Mouse (Mus musculus) frontal cortex, postnatal 14 days (tissue): Measurements from ENCODE around the gene Cgas.
A peak's percentile ranks its signal among the peaks of the same experiment; 100 is the strongest.

Experiments used
- DNase-seq, 2 experiments: peaks; one replicate each; pipeline ENCODE4 v3.0.0; 2022; ENCODE audit warnings: low spot score in 2 of 2

Cgas gene

DNA sequence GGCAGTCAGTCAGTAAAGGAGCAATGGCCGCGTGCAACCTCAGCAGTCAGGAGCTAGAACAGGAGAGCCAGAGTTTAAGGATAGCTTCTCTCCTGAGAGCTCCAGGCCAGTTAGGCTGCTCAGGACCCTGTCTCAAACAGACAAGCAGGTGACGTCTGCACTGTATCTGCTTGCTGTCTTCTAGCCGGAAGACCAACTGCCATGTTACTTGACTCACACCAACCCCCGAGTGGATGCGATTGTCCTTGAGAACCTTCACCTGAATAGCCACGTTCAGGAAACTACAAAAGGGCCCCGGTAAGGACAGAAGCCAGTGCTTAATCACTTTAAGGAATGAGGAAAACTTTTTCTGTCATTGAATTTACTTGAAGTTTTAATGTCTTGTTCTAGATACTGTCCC lies 14.0 kb upstream of the Cgas start:
- DNase-seq, result no peak

DNA sequence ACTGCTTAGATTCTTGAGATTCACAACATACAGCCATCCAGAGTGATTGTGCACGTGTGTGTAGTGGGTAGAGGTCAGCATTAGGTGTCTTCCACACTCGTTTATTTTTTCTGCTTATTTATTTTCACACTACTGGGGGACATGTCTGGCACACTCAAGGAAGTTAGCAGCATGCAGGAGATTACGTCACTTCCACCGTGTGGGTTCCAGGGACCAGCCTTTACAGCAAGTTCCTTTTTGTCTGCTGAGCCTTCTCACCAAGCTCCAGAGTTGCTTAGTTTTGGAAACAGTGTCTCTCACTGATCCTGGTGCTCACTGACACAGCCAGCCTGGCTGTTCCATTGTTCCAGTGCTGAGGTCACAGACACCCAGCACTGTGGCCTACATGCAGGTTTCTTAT lies 8.3 kb upstream of the Cgas start:
- DNase-seq, result no peak

DNA sequence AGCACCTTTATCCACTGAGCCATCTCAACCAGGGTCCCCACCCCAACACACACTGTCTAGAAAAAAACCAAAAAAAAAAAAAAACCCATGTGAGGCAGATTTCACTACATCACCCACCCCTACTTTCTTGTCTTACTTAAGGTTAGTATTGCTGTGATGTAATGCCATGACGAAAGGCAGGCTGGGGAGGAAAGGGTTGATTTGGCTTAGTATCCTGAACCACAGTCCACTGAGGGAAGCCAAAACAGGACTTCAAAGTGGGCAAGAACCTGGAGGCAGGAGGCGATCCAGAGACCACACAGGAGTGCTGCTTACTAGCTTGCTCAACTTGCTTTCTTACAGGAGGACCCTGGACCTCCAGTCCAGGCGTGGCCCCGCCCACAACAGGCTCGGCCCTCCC lies 7.4 kb upstream of the Cgas start:
- DNase-seq, result no peak

DNA sequence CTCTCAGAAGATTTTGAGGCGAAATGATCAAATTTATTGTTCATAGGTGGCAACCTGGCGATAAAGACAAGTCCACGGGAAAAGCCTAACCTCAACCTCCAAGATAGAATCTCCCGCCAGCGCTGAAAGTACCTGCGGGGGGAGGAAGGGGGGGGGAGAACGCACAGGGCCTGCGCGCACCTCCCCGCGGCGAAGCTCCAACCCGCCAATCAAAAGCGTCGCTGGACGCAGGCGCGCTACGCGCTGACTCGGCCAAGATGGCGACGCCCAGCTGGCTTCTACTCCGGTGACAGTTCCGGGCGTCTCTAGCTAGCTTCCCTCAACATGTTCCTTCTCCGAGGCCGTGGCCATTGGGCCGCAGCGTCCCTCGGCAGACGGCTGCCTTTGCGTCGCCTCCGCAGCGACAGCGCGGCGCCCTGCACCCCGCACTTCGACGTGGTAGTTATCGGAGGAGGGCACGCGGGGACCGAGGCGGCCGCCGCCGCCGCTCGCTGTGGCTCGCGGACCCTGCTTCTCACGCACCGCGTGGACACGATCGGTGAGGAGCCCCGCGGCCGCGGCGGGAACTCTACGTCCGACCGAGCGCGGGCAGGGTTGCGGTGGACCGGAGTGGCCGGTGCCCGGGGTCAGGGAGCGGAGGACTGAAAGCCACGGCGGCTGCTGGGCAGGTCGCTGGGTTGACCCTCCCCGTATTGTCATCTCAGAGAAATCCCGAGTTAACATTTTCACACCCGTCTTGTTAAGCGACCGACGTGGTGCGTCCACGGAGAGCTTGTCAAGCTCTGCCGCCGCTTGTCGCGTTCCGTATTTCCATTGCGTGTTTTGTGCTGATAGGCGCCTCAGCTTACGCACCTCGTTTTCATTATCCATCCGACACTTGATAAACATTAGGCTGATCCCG lies 5.2 kb upstream of the Cgas start, which contains the start of the genes Mto1 and Gm17324:
Gene Mto1 (plus strand): TSS at position 236 of the 901 bp plus-strand sequence.
Gene Gm17324 (minus strand): TSS at position 814 of the 901 bp plus-strand sequence.
- DNase-seq, result peak; percentile 75 to 83

DNA sequence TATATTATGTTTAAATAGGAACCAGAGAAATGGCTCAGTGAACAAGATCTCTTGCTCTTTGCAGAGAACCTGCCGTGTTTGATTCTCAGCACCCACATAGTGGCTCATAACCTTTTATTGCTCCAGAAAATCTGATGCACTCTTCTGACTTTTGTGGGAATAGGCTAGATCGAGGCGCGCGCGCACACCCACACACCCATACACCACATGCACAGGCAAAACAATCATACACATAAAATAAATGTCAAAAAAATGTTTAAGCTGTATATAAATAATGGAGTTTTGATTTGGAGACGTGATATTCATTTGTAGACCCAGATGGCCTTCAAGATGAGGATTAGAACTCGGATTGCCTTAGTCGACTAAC lies 4.6 kb upstream of the Cgas start:
- DNase-seq, result no peak

DNA sequence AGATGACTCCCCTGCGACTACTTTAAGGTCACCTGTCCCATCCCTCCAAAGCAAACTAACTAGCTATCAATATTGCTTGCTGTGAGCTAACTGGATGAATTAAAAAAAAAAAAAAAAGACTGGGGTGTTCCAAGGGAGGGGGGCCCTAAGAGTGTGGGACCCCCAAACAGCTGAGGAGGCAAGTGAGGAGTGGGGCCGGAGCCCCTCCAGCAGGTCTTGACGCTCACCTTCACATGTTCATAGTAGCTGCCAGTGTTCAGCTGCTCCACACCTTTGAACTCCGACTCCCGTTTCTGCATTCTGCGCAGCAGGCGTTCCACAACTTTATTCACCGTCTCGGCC lies 829 bp downstream of the Cgas start:
- no peak for DNase-seq

DNA sequence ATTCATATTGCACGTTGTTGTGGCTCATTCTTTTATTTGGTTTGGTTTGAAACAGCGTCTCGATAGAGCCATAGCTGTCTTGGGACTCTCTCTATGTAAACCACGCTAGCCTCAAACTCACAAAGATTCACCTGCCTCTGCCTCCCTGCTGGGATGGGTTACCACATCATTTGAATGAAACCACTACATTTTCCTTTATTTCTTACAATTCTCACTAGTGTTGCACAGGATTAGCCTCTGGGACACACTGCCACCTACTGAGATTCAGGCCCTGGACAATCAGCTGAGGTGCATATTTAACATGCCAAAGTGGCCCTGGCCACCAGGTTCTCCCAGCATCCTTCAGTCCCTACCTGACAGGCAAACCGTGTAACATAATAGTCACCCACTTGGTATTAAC lies 3.6 kb downstream of the Cgas start:
- no peak for DNase-seq

DNA sequence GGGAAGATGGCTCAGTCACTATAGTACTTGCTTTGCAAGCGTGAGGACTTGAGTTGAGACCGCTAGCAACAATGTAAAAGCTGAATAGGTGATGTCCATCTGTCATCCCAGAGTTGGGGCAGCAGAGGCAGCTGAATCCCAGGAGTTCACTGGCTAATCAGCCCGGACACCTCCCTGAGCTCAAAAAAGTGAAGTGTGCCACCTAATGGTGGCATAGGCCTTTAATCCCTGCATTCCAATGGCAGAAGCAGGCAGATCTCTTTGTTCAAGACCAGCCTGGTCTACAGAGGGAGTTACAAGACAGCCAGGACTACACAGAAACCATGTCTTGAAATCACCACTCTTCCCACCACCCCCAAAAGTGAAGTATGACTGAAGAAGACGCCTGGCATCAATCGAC lies 10.6 kb downstream of the Cgas start:
- no peak for DNase-seq

DNA sequence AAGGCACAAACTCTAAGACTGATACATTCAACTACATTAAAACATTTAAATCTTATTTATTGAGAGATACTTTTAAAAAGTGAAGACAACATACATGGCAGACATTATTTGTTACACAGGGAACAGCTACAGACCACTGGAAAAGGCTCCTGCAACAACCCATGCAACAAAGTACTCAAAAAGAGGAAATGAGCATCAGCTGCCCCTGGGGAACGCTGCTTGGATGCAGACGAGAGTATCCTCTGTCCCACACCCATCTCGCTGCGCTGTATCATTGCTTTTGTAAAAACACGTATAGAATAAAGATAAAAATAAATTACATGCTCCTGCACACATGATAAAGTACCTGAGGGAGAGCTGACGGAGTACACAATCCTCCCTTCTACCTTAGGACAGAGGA lies 12.6 kb downstream of the Cgas start:
- no peak for DNase-seq

DNA sequence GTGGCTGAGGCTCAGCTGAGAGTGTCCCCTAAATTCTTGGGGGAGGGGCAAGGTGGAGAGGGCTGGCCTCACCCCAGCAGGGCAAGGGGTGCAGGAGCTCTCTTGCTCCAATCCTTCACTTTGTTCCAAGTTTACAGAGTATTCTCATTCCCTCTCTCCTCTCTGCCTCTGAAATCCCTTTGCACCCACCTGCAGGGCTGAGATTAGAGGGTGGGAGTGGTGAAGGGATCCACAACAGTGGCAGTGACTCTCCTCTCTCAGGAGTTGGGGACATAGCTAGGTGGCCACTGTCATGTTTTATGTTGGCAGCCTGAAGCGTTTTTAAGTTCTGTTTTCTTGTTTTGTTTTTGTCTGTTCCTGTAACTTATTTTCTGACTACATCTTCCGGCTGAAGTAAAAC lies 13.5 kb downstream of the Cgas start:
- no peak for DNase-seq

DNA sequence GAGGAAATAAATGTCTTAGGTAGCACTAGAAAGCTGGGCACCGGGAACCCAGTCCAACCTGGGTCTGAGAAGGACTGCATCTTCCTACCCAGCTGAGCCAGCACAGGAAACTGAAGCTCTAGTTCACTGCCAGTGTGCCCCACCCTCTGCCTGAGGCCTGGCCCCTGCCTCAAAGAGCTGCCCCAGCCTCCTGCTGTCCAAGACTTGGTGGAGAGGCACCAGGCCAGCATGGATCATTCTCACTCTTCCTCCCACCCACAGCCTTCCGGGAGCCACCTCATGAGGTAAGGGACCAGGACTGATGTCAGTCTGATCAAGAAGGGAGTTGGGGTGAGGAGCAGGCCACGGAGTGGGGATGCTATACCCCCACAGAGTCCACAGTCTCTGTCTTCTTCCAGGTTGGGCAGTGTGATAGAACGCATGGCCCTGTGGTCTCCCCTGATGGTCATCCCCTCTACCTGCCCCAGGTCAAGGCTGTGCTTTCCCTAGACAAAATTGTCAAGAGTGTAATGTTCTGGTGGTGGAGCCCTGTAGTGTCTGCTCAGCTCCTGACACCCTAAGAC lies 14.1 kb downstream of the Cgas start:
- no peak for DNase-seq

DNA sequence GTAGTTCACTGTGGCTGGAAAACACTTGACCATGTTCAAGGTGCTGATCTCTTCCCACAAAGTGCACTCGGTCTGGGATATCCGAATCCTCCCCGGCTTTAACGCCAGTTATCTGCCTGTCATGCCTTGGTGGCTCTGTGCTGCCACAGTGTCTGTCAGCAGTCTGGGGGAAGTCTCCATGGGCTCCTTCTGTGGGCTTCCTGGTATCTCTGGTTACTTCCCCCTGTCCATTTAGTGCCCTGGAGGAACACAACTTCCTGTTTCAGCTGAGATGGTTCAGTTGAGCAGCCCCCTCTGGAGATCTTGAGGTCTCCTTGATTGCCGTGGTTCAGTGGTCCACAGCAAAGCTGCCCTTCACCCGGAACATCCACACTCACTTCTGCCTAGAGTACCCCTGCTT lies 14.9 kb downstream of the Cgas start:
- no peak for DNase-seq

DNA sequence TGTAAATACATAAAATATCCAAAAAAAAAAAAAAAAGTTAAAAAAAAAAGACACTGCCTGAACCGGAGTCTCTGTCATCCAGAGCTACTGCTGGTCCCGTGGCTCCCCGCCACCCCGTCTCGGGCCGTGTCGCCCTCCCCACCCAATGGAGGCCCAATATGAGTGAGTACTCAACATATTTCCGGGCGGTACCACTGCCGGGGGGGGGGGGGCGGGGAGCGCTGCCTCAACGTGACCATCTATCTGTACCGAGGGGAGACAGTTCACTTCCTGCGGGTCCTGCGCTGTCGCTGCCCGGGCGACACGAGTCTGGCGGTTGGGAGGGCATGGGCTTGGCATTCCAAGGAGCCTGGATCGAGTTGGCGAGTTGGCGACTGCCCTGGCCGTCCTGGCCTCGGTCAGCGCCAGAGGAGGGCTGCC lies 15.7 kb downstream of the Cgas start:
- no peak for DNase-seq

DNA sequence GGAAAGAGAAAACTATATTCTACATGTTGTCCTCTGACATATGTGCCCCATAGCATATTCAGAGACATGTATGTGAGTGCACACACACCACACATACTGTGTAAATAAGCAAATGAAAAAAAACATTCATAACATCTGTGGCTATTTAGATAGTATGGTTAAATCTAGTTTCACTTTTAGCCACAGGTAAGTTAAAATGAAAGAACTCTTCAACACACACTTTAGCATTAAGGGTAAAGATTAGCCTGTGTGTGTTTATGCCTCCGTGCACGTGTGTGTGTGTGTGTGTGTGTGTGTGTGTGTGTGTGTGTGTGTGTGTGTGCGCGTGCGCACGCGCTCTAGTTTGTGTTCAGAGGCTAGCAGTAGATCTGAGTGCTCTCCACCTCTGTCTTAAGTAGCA lies 41.4 kb downstream of the Cgas start:
- no peak for DNase-seq

DNA sequence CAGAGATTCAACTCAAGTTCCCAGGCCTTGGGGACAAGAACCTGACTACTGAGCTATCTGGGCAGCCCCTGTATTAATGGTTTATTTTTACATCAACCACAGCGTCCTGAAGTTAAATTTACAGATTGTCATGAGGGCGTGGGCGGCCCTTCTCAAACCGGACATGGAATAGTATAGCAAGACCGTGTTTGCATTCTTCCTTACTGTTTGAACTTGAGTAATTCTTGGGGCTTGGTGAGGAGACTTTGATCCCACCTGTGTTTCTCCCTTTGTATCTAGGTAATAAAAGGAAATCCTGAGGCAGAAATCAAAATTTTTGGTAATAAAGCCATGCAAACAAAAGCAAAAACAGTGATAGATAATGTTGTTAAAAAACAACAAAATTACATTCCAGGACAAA lies 42.5 kb downstream of the Cgas start:
- no peak for DNase-seq

DNA sequence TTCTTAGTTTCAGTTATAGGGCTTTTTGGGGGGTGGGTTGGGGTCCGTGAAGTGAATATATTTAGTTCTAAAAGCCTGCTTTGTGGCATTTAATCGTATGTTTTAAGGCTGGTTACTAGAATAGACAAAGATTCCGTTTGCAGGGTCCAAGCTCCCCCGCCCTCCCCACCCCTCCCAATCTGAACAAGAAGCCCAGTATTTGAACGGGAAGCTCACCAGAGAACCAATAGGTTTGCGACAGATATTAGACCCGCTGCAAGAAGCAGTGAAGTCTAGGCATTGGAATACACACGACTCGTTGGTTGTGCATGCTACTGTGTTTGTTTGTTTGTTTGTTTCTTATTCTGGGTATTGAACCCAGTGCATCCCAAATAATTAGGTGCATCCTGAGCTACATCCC lies 46.5 kb downstream of the Cgas start:
- no peak for DNase-seq

DNA sequence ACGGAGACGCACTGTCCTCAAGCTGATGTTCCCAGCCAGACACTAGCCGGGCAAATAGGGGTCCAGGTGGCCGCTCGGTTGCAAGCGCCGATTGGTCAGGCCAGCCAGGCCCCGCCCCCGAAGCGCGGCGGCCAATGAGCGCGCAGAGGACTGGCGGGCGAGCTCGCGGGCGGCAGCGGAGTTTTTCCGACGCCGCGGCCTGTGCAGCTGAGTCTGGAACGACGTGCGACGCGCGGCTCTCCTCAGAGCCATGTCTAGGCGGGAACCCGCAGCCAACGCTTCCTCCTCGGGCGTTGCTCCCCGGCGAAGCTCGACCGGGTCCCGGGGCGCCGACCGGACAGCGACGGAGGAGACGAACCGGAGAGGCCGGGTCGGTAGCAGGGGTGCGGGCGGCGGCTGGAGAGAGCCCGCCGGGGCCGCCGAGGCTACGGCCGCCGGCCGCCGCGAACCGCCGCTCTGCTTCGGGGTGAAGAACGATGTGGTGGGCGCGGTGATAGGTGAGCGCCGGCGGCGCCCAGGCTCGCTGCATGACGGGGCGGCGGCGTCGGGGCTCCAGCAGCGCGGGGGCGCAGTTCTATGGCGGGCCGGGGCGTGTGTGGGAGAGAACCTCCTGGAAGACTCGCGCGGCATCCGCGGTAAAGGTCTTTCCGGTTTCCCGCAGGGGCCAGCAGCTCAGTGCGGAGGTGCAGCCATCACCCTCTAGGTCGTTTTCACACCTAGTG lies 47.2 kb downstream of the Cgas start, which contains the start of gene Ddx43:
Gene Ddx43 (plus strand): TSS at position 148 of the 722 bp plus-strand sequence.
- DNase-seq, result peak; percentile 7 to 10

DNA sequence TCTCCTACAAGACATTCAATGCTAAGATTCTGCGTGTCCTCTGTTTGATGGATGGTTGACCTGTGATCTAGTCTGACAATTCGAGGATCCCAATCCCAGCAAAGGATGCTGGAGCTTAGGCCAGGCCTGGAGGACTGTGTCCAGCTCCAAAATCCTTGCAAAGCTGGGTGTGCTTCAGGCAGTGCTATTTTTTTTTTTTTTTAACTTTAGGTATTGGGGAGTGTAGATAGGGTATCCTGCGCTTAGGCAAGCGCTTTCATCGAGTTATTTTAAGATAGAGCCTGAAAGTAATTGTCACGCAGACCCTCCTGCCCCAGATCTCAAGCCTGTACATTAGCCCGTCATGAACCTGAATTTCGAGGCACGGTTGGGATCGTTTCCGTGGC lies 47.8 kb downstream of the Cgas start:
- no peak for DNase-seq

DNA sequence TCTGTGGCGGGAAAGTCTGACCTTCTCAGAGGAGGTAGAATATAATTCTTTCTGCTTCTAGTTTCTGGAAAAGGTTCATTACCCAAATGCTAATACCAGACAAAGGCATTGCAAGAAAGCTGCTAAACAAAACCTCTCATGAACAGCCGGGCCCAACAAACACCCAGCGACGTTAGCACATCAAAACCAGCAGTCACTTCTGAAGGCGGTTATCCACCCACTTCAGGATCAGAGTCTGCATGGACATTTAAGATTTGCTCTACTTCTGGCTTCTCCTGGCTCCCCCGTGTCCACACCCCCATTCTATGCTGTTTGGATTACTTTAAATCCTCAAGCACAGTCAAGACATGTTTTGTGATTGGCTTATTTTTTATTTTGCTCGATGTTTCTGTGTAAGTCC lies 48.4 kb downstream of the Cgas start:
- DNase-seq, result no peak

DNA sequence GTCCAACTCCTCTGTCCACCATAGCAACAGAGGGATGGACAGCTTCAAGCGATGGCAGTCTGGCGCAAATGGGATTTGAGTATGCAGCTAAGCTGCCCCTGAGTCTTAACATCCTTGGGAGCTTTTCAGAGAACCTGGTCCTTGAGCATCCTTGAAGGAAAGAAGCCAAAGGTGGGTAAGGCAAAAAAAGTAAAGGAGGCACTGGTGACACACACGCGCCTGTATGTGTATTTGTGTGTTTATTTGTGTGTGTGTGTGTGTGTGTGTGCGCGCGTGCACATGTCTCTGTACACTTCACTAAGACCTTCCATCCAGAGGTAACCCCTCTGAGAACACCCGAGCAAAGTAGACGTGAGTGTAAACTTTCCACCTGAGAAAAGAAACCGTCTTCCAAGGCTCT lies 49.3 kb downstream of the Cgas start:
- DNase-seq, result no peak

DNA sequence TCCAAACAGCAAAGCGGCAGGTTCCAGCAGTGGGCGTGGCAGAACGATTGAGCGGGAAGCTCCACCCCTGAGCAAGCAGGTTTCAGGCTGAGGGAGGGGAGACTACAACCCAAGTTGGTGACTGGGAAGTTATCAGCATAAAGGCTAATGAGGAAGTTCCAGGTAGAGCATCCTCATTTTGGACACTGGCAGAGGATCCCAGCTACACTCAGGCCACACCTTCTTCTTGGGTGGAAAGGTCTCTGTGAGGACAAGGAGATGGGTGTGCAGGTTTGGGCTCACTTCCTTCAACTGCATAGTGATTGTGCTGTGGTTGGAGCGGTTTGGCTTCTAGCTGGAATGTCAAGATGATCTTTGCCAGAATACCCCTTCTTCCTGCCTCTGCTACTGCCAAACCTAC lies 53.1 kb downstream of the Cgas start:
- DNase-seq, result no peak

DNA sequence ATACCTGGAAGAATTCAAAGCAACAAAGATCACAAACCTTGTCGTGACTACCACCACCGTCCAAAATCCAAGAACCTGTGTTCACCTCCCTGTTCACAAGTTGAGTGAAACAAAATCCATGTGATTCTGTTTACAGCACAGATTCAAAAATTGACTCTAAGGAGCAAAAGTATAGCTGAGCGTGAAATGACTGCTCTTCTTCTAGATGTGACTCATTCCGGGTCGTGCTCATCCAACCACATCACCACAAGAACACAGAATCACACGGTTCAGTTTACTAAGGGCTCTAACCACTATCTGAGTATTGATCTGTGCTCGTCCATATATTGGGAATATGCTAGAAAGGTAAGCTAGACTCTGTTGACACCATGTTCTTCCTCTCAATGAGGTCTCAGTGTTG lies 56.1 kb downstream of the Cgas start:
- no peak for DNase-seq

DNA sequence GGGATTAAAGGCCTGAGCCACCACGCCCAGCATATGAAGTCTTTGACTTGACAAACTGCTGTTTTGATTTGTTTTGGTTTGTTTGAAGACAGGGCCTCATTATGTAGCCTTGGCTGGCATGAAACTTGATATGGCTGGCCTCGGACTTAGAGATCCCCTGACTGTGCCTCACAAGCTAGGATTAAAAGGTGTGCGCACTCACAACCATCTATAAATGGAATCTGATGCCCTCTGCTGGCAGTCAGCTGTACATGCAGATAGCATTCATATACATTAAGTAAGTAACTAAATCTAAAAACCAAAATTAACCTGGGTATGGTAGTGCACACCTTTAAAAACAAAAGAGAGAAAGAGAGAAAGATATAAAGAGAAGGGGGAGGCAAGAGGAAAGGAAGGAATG lies 57.1 kb downstream of the Cgas start:
- DNase-seq, result no peak
